Mouse (Mus musculus) MEL-GATA-1-ER (cell line): Measurements from ENCODE around the gene Il23a.
A peak's percentile ranks its signal among the peaks of the same experiment; 100 is the strongest.
"Not testable (repeated sequence)": the region's sequence is repeated elsewhere in the genome, so short reads cannot be mapped to it uniquely, and the experiment has no call there.

Experiments used
- DNase-seq: peaks from one replicate; pipeline ENCODE4 v3.0.0-alpha.2; 2012; ENCODE audit warnings: low read depth; ENCODE audit errors: extremely low read depth

Il23a gene

GRCm38 (mm10) chr10:128298702-128299171 is at the start of gene Il23a:
Il23a (minus strand) TSS chr10:128298752.
- DNase-seq = no peak

GRCm38 (mm10) chr10:128347541-128347940 is 49.0 kb upstream of the Il23a start:
- no peak for DNase-seq

- DNase-seq = peak; percentile 93
Observed at GRCm38 (mm10) chr10:128344568-128345275, 46.2 kb upstream of the Il23a start.

GRCm38 (mm10) chr10:128343436-128343835 is 44.9 kb upstream of the Il23a start:
- no peak for DNase-seq

- peak; percentile 41 for DNase-seq
Observed at GRCm38 (mm10) chr10:128340257-128340656, 41.7 kb upstream of the Il23a start.

DNA sequence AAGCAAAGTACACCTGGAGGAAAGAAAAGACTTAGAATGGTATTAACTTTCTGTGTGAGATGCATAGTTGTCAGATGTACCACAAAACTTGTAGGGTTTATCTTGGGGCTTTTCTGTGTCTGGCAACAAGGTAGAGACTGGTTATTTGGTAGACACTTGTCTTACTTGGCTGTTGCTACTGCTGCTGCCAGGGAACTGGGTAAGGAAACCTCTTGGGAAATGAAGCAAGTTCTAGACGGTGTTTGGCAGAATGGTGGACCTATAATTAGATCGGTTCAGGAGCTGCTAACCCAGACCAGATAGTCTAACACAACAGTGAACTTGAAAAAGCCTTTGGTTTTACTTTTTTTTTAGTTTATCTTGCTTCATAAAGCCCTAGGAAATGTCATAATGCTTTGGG is 40.4 kb upstream of the Il23a start:
- DNase-seq = no peak

GRCm38 (mm10) chr10:128338415-128338814 is 39.9 kb upstream of the Il23a start:
- peak; percentile 81 for DNase-seq

DNA sequence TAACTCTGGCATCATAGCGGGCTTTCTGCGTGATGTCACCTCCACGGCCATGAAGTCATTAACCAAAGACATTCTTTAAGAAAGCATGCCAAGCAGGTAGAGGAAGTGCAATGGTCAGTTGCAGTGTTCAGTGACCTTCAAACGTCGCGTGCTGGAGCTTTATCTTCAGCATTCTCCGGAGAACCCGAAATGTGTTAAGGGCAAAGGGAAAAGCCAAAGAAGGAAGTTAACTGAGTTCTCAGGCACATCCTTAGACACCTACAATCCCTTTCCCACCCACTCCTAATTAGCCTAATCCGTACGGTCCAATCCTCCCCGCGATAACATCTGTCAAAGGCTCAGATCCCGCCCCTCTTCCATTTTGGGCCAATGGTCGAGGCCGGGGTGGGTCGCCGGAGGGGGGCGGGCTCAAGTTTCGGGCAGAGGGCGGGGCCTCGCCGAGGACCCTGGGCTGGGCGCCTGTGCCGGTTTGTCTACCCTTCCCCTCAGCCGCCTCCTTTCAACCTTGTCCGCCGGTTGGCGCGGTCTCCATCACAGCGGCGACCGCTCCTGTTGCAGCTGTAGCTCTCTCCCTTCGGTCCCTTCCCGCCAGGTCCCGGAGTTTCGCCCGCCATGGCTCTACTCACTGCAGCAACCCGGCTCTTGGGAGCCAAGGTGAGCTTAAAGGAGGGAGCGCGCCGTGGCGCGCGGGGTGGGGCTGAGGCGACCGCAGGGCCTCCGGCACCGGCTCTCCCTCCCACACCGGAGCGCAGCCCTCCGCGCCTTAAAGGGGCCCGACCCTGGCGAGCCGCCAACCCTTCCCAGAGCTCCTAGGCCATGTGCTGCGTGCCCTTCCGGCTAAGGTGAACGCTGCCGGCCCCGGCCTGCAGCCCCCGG is 39.0 kb upstream of the Il23a start, which contains the start of gene Cs:
Cs (plus strand) TSS at position 429 of the 876 bp plus-strand sequence.
- peak; percentile 98 for DNase-seq

DNA sequence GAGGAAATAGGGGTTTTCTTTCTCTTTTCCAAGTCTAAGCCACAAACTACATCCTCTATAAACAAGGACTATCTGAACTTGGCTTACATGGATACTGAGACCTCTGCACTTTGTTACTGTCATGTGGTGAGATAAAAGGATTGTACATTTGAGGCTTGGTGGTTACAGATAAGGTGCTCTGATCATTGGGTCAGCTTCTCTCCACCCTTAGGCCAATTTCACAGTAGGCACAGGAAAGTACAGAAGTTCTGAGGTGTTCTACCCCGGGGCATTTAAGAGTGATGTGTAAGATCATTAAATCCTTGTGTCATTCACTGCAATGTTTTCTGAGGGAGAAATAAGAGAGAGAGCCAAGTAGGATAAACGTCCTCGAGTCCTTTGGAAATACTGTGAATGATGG is 38.0 kb upstream of the Il23a start:
- DNase-seq = peak; percentile 37

DNA sequence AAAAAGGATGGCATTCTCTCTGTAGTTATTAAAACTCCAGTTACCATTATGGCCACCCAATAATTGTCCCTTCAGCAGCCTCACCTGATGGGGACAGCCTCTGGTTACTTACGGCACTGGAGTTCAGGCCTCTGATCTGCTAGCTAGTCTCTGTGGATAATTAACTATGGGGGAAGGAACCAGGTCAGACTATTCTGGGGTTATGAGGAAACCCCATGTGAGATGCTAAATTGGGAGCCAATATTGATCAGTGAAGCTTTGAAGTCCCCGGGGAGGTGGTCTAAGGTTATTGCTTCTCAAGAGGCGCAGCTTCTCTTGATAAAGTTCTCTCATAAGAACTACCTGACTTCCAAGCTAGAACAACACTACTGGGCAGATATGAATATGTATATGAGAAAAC is 37.6 kb upstream of the Il23a start:
- DNase-seq = no peak

- DNase-seq = peak; percentile 77
Observed at GRCm38 (mm10) chr10:128335582-128335981, 37.0 kb upstream of the Il23a start.

DNA sequence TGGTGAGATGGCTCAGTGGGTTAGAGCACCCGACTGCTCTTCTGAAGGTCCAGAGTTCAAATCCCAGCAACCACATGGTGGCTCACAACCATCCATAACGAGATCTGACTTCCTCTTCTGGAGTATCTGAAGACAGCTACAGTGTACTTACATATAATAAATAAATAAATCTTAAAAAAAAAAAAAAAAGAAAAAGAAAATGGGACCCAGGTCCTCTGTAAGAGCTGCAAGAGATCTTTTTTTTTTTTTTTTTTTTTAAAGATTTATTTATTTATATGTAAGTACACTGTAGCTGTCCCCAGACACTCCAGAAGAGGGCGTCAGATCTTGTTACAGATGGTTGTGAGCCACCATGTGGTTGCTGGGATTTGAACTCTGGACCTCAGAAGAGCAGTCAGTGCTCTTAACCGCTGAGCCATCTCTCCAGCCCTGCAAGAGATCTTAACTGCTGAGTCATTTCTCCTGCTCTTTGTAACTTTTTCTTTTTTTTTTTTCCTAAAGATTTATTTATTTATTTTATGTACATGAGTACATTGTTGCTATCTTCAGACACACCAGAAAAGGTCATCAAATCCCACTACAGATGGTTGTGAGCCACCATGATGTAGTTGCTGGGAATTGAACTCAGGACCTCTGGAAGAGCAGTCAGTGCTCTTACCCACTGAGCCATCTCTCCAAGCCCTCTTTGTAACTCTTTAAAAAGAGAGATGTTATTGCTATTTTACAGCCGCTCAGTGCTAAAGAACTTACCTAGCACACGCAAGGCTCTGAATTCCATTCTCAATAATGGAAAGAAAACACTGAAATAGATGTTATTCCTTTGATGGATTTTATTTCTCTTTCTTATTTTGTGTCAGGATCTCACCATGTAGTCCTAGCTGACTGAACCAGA is 34.1 kb upstream of the Il23a start:
- DNase-seq = not testable (repeated sequence)

- no peak for DNase-seq
Observed at GRCm38 (mm10) chr10:128327610-128328009, 29.1 kb upstream of the Il23a start.

- DNase-seq = no peak
Observed at GRCm38 (mm10) chr10:128326825-128327224, 28.3 kb upstream of the Il23a start.

- DNase-seq = no peak
Observed at GRCm38 (mm10) chr10:128323516-128323915, 25.0 kb upstream of the Il23a start.

GRCm38 (mm10) chr10:128322141-128323108 is 23.9 kb upstream of the Il23a start, which contains the start of gene Cnpy2:
Cnpy2 (plus strand) TSS chr10:128322459.
- peak; percentile 77 for DNase-seq

DNA sequence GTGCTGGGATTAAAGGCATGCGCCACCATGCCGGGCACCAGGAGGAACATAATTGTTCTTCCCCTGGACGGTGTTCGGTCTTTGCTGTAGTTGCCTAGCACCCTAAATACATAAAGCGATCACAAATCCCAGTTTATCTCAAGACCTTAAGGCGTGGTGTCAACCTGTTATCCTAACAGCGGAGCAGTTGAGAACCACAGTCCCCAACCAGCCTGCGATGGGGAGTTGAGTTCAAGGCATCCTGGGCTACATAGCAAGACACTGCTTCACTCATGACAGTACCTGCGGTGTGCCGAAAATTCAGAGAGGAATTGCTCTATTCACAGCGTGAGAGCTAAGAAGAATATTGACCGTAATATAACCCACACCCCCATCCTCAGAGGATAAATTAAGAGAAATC is 23.1 kb upstream of the Il23a start:
- no peak for DNase-seq

GRCm38 (mm10) chr10:128315578-128315977 is 17.0 kb upstream of the Il23a start:
- no peak for DNase-seq

GRCm38 (mm10) chr10:128310902-128311301 is 12.3 kb upstream of the Il23a start:
- DNase-seq = no peak

DNA sequence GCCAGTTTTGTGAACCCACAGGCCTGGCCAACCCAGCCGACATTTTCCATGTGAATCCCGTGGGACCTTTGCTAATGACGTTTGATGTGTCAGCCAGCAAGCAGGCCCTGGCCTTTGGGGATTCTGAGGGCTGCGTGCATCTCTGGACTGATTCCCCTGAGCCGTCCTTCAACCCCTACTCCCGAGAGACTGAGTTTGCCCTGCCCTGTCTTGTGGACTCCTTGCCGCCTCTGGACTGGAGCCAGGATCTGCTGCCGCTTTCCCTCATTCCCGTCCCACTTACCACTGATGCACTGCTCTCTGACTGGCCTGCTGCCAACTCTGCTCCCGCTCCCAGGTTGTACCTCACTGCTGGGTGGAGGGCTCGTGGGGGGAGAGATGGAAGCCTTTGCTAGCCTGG is 11.6 kb upstream of the Il23a start:
- DNase-seq = no peak
